Mouse (Mus musculus) stomach, embryonic 16.5 days (tissue): ENCODE data around the gene Gm20479. TPM values are rescaled to one million over a fixed set of nuclear protein-coding genes. Genes with fewer than 3 reads are reported as not detected.

Experiments
- ATAC-seq: fragments of 200-750 bp; cut with Nextera tagmentation; 2 replicates; pipeline ENCODE4 v1.8.0; 2017; ENCODE audit warnings: moderate number of reproducible peaks, moderate TSS enrichment; ENCODE audit not compliant: insufficient read depth, low FRiP score
- H3K27ac ChIP-seq: fragments of 300-500 bp; sonication (generic); 2 replicates; pipeline ENCODE4 v1.5.1; 2014; ENCODE audit warnings: low read length
- H3K27me3 ChIP-seq: fragments of 300-500 bp; sonication (generic); 2 replicates; pipeline ENCODE4 v1.6.1; 2014; ENCODE audit warnings: low read length, control low read depth, mixed read lengths; ENCODE audit not compliant: control insufficient read depth, insufficient read depth
- H3K36me3 ChIP-seq: fragments of 300-500 bp; sonication (generic); 2 replicates; pipeline ENCODE4 v1.6.1; 2014; ENCODE audit warnings: low read length; ENCODE audit not compliant: control insufficient read depth, insufficient read depth
- H3K4me1 ChIP-seq: fragments of 300-500 bp; sonication (generic); 2 replicates; pipeline ENCODE4 v1.6.1; 2014; ENCODE audit warnings: low read length, control low read depth, mixed read lengths; ENCODE audit not compliant: control insufficient read depth, insufficient read depth
- H3K4me2 ChIP-seq: fragments of 300-500 bp; sonication (generic); 2 replicates; pipeline ENCODE4 v1.6.1; 2014; ENCODE audit warnings: low read depth, low read length, mixed read lengths
- H3K4me3 ChIP-seq: fragments of 300-500 bp; sonication (generic); replicated peaks from 2 replicates; pipeline ENCODE4 v1.5.1; 2014; ENCODE audit warnings: mild to moderate bottlenecking, low read length
- H3K9ac ChIP-seq: fragments of 300-500 bp; sonication (generic); 2 replicates; pipeline ENCODE4 v1.6.1; 2014; ENCODE audit warnings: low read length
- H3K9me3 ChIP-seq: fragments of 300-500 bp; sonication (generic); replicated peaks from 2 replicates; pipeline ENCODE4 v1.6.1; 2016; ENCODE audit warnings: low read length, control low read depth; ENCODE audit not compliant: control insufficient read depth
- WGBS: fragments of 180-500 bp; shearing (Covaris S2); extraction: QIAGEN DNeasy Blood & Tissue Kit; methylation state at CpG from one replicate; pipeline ENCODE4 v1.1.7; 2014; 5-methylcytosine and 5-hydroxymethylcytosine counted together
- polyA plus RNA-seq: library from polyadenylated mRNA; unstranded; fragments of >200 nt; fragmentation: Nextera tagmentation; extraction: Ambion mirVana; gene quantifications from 2 replicates; pipeline ENCODE4 v1.2.1, GENCODE M21; 2015

Gene Gm20479
- polyA plus RNA-seq: 3.0 TPM in 1 of 2 replicates, not detected in the other

DNA sequence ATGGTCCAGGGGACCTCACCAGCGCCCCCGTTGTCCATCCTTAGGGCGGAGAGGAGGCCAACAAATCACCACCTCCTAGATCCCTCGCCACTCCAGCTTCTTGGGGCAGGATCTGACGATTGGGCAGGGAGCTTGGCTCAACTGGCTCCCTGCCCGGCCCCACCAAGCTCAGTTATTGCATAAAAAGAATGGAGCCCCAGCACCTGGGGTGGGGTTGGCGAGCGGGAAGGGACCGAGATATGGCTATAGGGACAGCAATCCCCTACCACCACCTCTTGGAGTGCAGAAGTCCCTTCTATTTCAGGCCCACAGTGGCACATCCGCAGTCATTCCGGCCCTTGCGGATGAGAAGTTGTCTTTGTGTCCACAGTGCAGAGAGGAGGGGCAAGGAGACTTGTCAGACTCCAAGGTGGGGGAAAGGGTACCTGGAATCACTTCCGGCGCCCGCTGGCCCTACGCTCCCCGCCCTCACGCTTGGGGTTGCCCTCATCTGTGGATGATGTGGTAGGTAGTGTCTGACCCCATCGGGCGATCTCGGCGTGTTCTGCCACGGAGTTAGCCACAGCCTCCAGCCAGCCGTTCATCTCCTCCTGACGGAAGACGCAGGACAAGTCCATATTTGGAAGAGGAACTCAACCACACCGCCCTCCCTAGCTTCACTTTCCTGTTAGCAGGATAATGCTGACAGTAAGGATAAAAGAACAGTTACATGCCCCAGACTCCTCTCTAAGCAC, at the start of gene Gm20479:
Gene Gm20479 (minus strand): TSS at position 559 of the 734 bp plus-strand sequence.
- Histone ChIP-seq H3K27me3 (no peaks in the 10 kb centered on the region; the same call in 1 of the 2 replicates), H3K27ac (peak within 1 kb of the TSS; percentile 96), H3K9me3 (no peaks in the 10 kb centered on the region), H3K9ac (peak within 1 kb of the TSS; percentile 72), H3K4me3 (peak within 1 kb of the TSS; percentile 73), H3K4me2 (peak within 1 kb of the TSS; percentile 89), H3K36me3 (no peaks in the 10 kb centered on the region), H3K4me1 (peaks cover 33% of the 10 kb centered on the region)
- ATAC-seq: no peak
- WGBS: 2% methylated on average over 27 of the region's 27 CpGs

DNA sequence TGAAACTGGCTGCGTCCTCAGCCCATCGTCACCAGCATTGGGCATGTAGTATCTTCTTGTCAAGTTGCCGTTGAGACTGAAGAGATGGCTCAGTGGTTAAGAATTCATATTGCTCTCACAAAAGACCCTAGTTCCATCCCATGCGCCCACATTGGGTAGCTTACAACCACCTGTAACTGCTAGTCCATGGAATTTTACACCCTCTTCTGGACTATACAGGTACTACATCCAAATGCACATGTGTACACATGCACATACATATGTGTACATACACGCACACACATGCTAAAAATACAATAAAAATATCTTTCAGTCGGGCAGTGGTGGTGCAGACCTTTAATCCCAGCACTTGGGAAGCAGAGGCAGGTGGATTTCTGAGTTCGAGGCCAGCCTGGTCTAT, 49.3 kb upstream of the Gm20479 start:
- ATAC-seq: no peak
- Histone ChIP-seq H3K27me3 (peaks cover 69% of the 10 kb centered on the region), H3K4me3 (no peak overlapping the region), H3K9me3 (peaks cover 10% of the 10 kb centered on the region), H3K4me2 (no peak overlapping the region), H3K4me1 (peaks cover 9% of the 10 kb centered on the region), H3K36me3 (no peaks in the 10 kb centered on the region), H3K9ac (no peak overlapping the region), H3K27ac (no peak overlapping the region)
- WGBS: 83% methylated on average over 7 of the region's 7 CpGs

DNA sequence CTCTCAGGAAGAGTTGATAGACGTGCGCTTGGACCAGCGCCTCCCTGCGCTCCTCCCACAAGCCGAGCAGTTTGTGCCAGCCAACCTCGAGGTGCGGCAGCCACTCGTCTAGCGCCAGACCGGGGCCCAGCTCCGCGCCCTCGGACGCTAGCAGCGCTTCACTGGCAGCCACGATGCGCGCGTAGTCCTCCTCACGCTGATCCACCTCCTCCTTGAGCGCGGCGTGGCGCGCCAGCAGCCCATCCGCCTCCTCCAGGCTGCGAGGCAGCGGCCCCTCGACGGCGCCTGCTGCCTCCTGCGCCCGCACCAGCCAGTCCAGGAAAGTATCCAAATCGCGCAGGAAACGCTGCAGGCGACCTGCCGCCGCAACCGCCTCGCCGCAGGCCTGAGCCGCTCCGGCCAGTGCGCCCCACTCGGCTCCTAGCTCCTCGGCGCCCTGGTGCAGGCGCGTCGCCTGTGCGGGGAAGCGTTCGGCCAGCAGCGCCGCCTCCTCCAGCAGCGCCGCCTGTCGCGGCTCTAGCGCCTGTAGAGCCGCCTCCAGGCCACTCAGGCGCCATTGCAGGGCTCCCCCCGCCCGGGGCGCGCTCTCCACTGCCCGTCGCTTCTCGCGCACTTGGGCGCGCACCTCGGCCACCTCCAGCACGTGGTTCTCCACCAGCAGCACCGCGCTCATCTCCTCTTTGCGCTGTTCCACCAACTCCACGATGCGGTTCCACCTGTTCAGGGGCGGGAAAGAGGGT, 47.2 kb upstream of the Gm20479 start:
- Histone ChIP-seq H3K27me3 (peaks cover 72% of the 10 kb centered on the region), H3K36me3 (no peaks in the 10 kb centered on the region), H3K9ac (no peak overlapping the region), H3K9me3 (peaks cover 10% of the 10 kb centered on the region), H3K4me1 (peaks cover 9% of the 10 kb centered on the region), H3K4me2 (peak overlapping the region; percentile 31), H3K4me3 (peak overlapping the region; percentile 19), H3K27ac (no peak overlapping the region)
- ATAC-seq: no peak
- 2% methylated on average over 81 of the region's 81 CpGs for WGBS

DNA sequence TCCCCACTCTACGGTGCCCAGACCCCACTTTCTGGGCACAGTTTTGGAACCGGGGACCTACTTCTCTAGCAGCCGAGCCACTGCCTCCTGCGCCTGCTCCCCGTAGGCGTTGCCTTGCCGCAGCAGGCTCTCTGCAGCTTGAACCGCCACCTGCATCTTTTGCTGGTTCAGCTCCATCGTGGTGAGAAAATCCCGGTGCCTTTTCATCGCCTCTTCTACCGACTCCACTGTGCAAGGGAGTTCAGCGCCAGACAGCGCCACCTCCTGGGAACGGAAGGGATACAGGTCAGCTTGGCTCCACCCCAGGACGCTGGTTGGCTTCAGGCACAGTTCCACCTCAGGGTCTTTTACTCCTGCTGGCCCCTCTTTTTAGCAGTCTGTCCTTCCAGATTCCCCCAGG, 45.5 kb upstream of the Gm20479 start:
- Histone ChIP-seq H3K4me2 (no peak overlapping the region), H3K4me3 (no peak overlapping the region), H3K36me3 (no peaks in the 10 kb centered on the region), H3K27ac (no peak overlapping the region), H3K27me3 (peaks cover 68% of the 10 kb centered on the region), H3K4me1 (0 out of 2 replicates have a peak, but pooled peaks cover under 1% of the 10 kb centered on the region), H3K9me3 (peaks cover 10% of the 10 kb centered on the region), H3K9ac (no peak overlapping the region)
- 7% methylated on average over 16 of the region's 16 CpGs for WGBS
- no peak for ATAC-seq

DNA sequence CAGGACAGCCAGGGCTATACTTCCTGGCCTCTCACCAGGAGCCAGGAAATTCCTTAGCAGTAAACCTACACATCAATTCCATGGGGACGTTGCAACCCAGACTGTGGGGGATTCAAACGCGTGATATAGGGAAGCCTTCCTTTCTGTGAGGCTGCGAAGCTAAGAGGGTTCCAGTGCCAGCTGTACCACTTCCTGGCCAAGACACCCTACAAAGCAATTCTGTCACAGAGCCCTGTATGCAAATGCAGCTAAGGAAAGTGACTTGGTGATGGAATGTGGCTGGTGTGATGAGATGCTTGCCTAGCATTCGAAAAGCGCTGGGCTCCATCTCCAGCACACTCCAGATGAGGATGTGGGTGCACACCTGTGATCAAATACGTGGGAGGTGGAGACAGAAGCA, 43.3 kb upstream of the Gm20479 start:
- H3K4me2 ChIP-seq: no peak overlapping the region
- no peaks in the 10 kb centered on the region for H3K36me3 ChIP-seq
- peaks cover 6% of the 10 kb centered on the region; the same call in 1 of the 2 replicates for H3K9me3 ChIP-seq
- no peak overlapping the region for H3K27ac ChIP-seq
- no peak overlapping the region for H3K9ac ChIP-seq
- H3K4me1 ChIP-seq: peaks cover 6% of the 10 kb centered on the region; the same call in 1 of the 2 replicates
- WGBS: 72% methylated on average over 7 of the region's 7 CpGs
- H3K27me3 ChIP-seq: peaks cover 75% of the 10 kb centered on the region
- no peak for ATAC-seq
- no peak overlapping the region for H3K4me3 ChIP-seq

DNA sequence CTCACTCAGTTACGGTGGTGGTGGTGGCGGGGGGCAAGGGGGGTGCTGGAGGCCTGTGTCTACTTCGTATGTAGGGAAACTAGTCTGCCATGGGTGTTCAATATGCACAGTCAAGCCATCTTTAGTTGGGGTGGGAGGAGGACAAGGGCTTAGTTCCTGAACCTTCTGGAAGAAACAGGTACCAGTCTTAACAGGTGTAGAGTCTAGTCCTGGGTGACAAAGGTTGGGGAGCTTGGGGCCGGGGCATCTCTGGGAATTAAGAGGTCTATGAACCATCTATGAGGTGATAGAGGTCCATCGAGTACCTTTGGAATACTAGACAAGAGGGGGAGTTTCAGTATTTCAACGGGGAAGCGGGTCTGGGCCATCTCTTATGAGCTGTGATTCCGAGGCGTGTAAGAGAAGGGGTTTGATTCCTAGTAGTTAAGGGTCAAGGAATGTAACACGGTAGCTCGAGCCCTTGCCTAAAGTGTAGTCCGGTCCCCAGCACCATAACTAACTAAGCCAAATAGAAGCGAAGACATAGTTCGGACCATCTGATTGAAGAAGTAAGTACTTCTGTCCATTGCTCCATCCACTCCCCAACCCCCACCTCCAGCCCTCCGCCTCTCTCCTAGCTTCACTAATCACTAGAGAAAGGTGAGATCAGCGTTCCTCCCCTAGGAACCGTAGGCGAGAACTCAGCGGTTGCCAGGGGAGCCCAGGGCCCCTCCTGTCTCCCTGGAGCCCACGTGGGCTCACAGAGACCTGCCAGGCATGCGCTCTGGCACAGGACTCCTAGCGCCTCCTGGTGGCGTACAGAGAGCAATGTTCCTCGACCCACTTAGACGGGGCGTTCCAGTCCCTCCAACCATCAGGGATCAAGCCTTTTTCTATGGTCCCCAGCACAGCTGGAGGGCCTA, 40.1 kb upstream of the Gm20479 start:
- Histone ChIP-seq H3K36me3 (no peaks in the 10 kb centered on the region), H3K27ac (no peak overlapping the region), H3K27me3 (peaks cover 70% of the 10 kb centered on the region), H3K4me2 (peak overlapping the region; percentile 78; the same call in 1 of the 2 replicates), H3K4me1 (peaks cover 6% of the 10 kb centered on the region; the same call in 1 of the 2 replicates), H3K9me3 (no peaks in the 10 kb centered on the region), H3K9ac (no peak overlapping the region), H3K4me3 (no peak overlapping the region)
- 14% methylated on average over 26 of the region's 26 CpGs for WGBS
- peak; percentile 66; the same call in 1 of the 2 replicates for ATAC-seq

DNA sequence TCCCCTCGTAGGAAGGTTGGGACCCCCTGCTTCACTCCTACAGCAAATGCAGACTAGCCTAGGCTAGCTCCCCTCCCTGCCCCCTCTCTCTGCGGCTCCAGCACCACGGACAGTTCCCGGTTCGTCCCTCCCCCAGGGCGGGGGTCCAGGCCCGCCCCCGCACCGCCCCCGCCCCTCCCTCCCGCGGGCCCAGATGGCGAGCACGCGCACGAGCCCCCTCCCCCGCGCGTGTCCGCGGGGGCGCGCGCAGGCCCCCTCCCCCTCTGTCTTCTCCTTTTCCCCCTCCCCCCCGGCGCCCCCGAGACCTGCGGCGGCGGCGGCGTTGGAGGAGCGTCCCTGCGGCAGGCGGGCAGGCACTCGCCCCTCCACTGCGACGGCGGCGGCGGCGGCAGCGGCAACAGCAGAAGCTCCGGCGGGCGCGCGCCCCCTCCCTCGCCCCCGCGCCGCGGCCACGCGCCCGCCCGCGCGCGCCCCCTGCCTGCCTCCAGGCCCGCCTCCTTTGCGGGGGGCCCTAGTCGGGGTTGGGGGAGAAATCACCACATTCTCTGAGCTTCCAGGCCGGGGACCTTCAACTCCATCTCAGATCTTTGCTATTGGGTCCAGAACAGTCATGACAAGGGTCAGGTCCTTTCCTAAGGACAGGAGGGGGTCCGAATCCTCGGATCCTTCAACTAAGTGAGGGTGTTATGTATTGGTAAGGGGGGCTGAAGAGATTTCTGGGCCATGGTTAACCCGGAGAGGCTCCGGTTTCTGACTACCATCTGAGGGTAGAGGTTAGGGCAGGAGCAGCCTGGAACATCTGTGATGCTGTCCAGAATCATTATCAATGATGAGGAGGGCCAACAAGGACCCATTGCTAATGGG, 39.2 kb upstream of the Gm20479 start:
- H3K4me2 ChIP-seq: peak overlapping the region; percentile 78
- no peak for ATAC-seq
- H3K27ac ChIP-seq: no peak overlapping the region
- H3K4me1 ChIP-seq: peaks cover 6% of the 10 kb centered on the region; the same call in 1 of the 2 replicates
- peaks cover 63% of the 10 kb centered on the region for H3K27me3 ChIP-seq
- no peaks in the 10 kb centered on the region for H3K36me3 ChIP-seq
- no peaks in the 10 kb centered on the region for H3K9me3 ChIP-seq
- H3K4me3 ChIP-seq: peak overlapping the region; percentile 47
- peak overlapping the region; percentile 49 for H3K9ac ChIP-seq
- 1% methylated on average over 51 of the region's 68 CpGs for WGBS
